Mouse (Mus musculus) embryonic facial prominence, embryonic 15.5 days (tissue): ENCODE measurements around the gene Slc22a12. TPM values are rescaled to one million over a fixed set of nuclear protein-coding genes. Genes with fewer than 3 reads are reported as not detected.

Source experiments
- ATAC-seq: fragments of 200-750 bp; cut with Nextera tagmentation; 2 replicates; pipeline ENCODE4 v1.8.0; 2017; ENCODE audit warnings: low read depth, moderate TSS enrichment; ENCODE audit not compliant: insufficient number of reproducible peaks, low FRiP score, low TSS enrichment
- H3K27ac ChIP-seq: fragments of 300-500 bp; sonication (generic); replicated peaks from 2 replicates; pipeline ENCODE4 v1.5.1; 2015; ENCODE audit warnings: mild to moderate bottlenecking, inconsistent platforms
- H3K27me3 ChIP-seq: fragments of 300-500 bp; sonication (generic); 2 replicates; pipeline ENCODE4 v1.6.1; 2015; ENCODE audit warnings: inconsistent platforms
- H3K36me3 ChIP-seq: fragments of 300-500 bp; sonication (generic); 2 replicates; pipeline ENCODE4 v1.6.1; 2015; ENCODE audit warnings: mild to moderate bottlenecking, inconsistent platforms
- H3K4me1 ChIP-seq: fragments of 300-500 bp; sonication (generic); 2 replicates; pipeline ENCODE4 v1.6.1; 2015; ENCODE audit warnings: inconsistent platforms
- H3K4me2 ChIP-seq: fragments of 300-500 bp; sonication (generic); replicated peaks from 2 replicates; pipeline ENCODE4 v1.6.1; 2015; ENCODE audit warnings: mild to moderate bottlenecking, inconsistent platforms
- H3K4me3 ChIP-seq: fragments of 300-500 bp; sonication (generic); replicated peaks from 2 replicates; pipeline ENCODE4 v1.5.1; 2015; ENCODE audit warnings: mild to moderate bottlenecking, inconsistent platforms
- H3K9ac ChIP-seq: fragments of 300-500 bp; sonication (generic); 2 replicates; pipeline ENCODE4 v1.6.1; 2015; ENCODE audit warnings: inconsistent platforms
- H3K9me3 ChIP-seq: fragments of 300-500 bp; sonication (generic); replicated peaks from 2 replicates; pipeline ENCODE4 v1.6.1; 2016; ENCODE audit warnings: inconsistent platforms
- WGBS: fragments of 180-500 bp; shearing (Covaris S2); methylation state at CpG from one replicate; pipeline ENCODE4 v1.1.7; 2015; 5-methylcytosine and 5-hydroxymethylcytosine counted together
- polyA plus RNA-seq: library from polyadenylated mRNA; unstranded; fragments of >200 nt; fragmentation: Nextera tagmentation; extraction: Ambion mirVana; gene quantifications from 2 replicates; pipeline ENCODE4 v1.2.1, GENCODE M21; 2015

The Slc22a12 gene
- polyA plus RNA-seq, 1 experiment from 2014 or later = not detected

GRCm38 (mm10) chr19:6540191-6540590 lies 2.6 kb downstream of the Slc22a12 start:
- no peak overlapping the region for H3K4me3 ChIP-seq
- no peak overlapping the region for H3K4me2 ChIP-seq
- no peaks in the 10 kb centered on the region for H3K9me3 ChIP-seq
- no peaks in the 10 kb centered on the region for H3K36me3 ChIP-seq
- WGBS = 65% methylated on average over 6 of the region's 6 CpGs
- H3K27me3 ChIP-seq = peaks cover 7% of the 10 kb centered on the region; the same call in 1 of the 2 replicates
- ATAC-seq = no peak
- no peak overlapping the region for H3K27ac ChIP-seq
- H3K4me1 ChIP-seq = no peaks in the 10 kb centered on the region
- no peak overlapping the region for H3K9ac ChIP-seq

GRCm38 (mm10) chr19:6539592-6539991 lies 3.2 kb downstream of the Slc22a12 start:
- Histone ChIP-seq H3K4me2 (no peak overlapping the region), H3K9ac (no peak overlapping the region), H3K4me1 (no peaks in the 10 kb centered on the region), H3K27ac (no peak overlapping the region), H3K36me3 (no peaks in the 10 kb centered on the region), H3K9me3 (no peaks in the 10 kb centered on the region), H3K4me3 (no peak overlapping the region), H3K27me3 (peaks cover 8% of the 10 kb centered on the region; the same call in 1 of the 2 replicates)
- no peak for ATAC-seq
- 80% methylated on average over 4 of the region's 4 CpGs for WGBS

GRCm38 (mm10) chr19:6538546-6538945 lies 4.3 kb downstream of the Slc22a12 start:
- Histone ChIP-seq H3K4me3 (no peak overlapping the region), H3K9ac (no peak overlapping the region), H3K4me1 (no peaks in the 10 kb centered on the region), H3K36me3 (no peaks in the 10 kb centered on the region), H3K9me3 (no peaks in the 10 kb centered on the region), H3K27ac (no peak overlapping the region), H3K4me2 (no peak overlapping the region), H3K27me3 (peaks cover 11% of the 10 kb centered on the region)
- 81% methylated on average over 6 of the region's 6 CpGs for WGBS
- no peak for ATAC-seq

- H3K4me2 ChIP-seq = no peak overlapping the region
- no peak overlapping the region for H3K9ac ChIP-seq
- no peaks in the 10 kb centered on the region for H3K36me3 ChIP-seq
- WGBS = 71% methylated on average over 8 of the region's 8 CpGs
- no peak overlapping the region for H3K4me3 ChIP-seq
- H3K4me1 ChIP-seq = peaks cover 3% of the 10 kb centered on the region; the same call in 1 of the 2 replicates
- H3K27me3 ChIP-seq = peaks cover 21% of the 10 kb centered on the region
- no peak for ATAC-seq
- no peak overlapping the region for H3K27ac ChIP-seq
- no peaks in the 10 kb centered on the region for H3K9me3 ChIP-seq
These were observed 5.3 kb downstream of the Slc22a12 start for GRCm38 (mm10) chr19:6537526-6537925.

- Histone ChIP-seq H3K36me3 (no peaks in the 10 kb centered on the region), H3K4me1 (peaks cover 12% of the 10 kb centered on the region), H3K9ac (no peak overlapping the region), H3K27ac (no peak overlapping the region), H3K4me3 (no peak overlapping the region), H3K4me2 (no peak overlapping the region), H3K27me3 (peaks cover 29% of the 10 kb centered on the region), H3K9me3 (no peaks in the 10 kb centered on the region)
- WGBS = 66% methylated on average over 6 of the region's 6 CpGs
- no peak for ATAC-seq
These were observed 6.1 kb downstream of the Slc22a12 start for GRCm38 (mm10) chr19:6536696-6537095.

GRCm38 (mm10) chr19:6536201-6536600 lies 6.6 kb downstream of the Slc22a12 start:
- H3K36me3 ChIP-seq = no peaks in the 10 kb centered on the region
- WGBS = 58% methylated on average over 3 of the region's 3 CpGs
- H3K4me3 ChIP-seq = no peak overlapping the region
- no peaks in the 10 kb centered on the region for H3K9me3 ChIP-seq
- H3K27ac ChIP-seq = no peak overlapping the region
- H3K9ac ChIP-seq = no peak overlapping the region
- H3K27me3 ChIP-seq = peaks cover 34% of the 10 kb centered on the region
- no peak for ATAC-seq
- peaks cover 17% of the 10 kb centered on the region for H3K4me1 ChIP-seq
- H3K4me2 ChIP-seq = no peak overlapping the region

- Histone ChIP-seq H3K36me3 (no peaks in the 10 kb centered on the region), H3K27ac (no peak overlapping the region), H3K27me3 (peaks cover 50% of the 10 kb centered on the region), H3K4me1 (peaks cover 21% of the 10 kb centered on the region), H3K9ac (no peak overlapping the region), H3K9me3 (no peaks in the 10 kb centered on the region), H3K4me2 (no peak overlapping the region), H3K4me3 (no peak overlapping the region)
- 56% methylated on average over 5 of the region's 5 CpGs for WGBS
- ATAC-seq = no peak
These were observed 8.8 kb downstream of the Slc22a12 start for GRCm38 (mm10) chr19:6534118-6534415.

- peaks cover 54% of the 10 kb centered on the region for H3K27me3 ChIP-seq
- ATAC-seq = no peak
- no peak overlapping the region for H3K27ac ChIP-seq
- no peak overlapping the region for H3K4me3 ChIP-seq
- H3K36me3 ChIP-seq = no peaks in the 10 kb centered on the region
- H3K4me1 ChIP-seq = peaks cover 21% of the 10 kb centered on the region
- H3K9me3 ChIP-seq = no peaks in the 10 kb centered on the region
- H3K4me2 ChIP-seq = no peak overlapping the region
- 73% methylated on average over 11 of the region's 11 CpGs for WGBS
- H3K9ac ChIP-seq = no peak overlapping the region
These were observed 9.3 kb downstream of the Slc22a12 start for GRCm38 (mm10) chr19:6533290-6534117.

- Histone ChIP-seq H3K9me3 (no peaks in the 10 kb centered on the region), H3K36me3 (no peaks in the 10 kb centered on the region), H3K27ac (no peak overlapping the region), H3K4me1 (peaks cover 21% of the 10 kb centered on the region), H3K9ac (no peak overlapping the region), H3K27me3 (peaks cover 54% of the 10 kb centered on the region), H3K4me2 (peak overlapping the region; percentile 88), H3K4me3 (peak overlapping the region; percentile 43; the same call in 1 of the 2 replicates)
- 7% methylated on average over 13 of the region's 13 CpGs for WGBS
- no peak for ATAC-seq
These were observed 10.2 kb downstream of the Slc22a12 start for GRCm38 (mm10) chr19:6532656-6533055.

- no peaks in the 10 kb centered on the region for H3K9me3 ChIP-seq
- H3K4me1 ChIP-seq = peaks cover 21% of the 10 kb centered on the region
- H3K9ac ChIP-seq = peak overlapping the region; percentile 16; the same call in 1 of the 2 replicates
- peak overlapping the region; percentile 88 for H3K4me2 ChIP-seq
- H3K4me3 ChIP-seq = peak overlapping the region; percentile 43
- no peaks in the 10 kb centered on the region for H3K36me3 ChIP-seq
- ATAC-seq = no peak
- 1% methylated on average over 36 of the region's 36 CpGs for WGBS
- H3K27ac ChIP-seq = no peak overlapping the region
- peaks cover 54% of the 10 kb centered on the region for H3K27me3 ChIP-seq
These were observed 10.9 kb downstream of the Slc22a12 start for GRCm38 (mm10) chr19:6531832-6532471.

GRCm38 (mm10) chr19:6531011-6531631 lies 11.7 kb downstream of the Slc22a12 start:
- Histone ChIP-seq H3K9ac (peak overlapping the region; percentile 16; the same call in 1 of the 2 replicates), H3K4me1 (peaks cover 21% of the 10 kb centered on the region), H3K9me3 (no peaks in the 10 kb centered on the region), H3K36me3 (no peaks in the 10 kb centered on the region), H3K4me3 (peak overlapping the region; percentile 43), H3K4me2 (peak overlapping the region; percentile 88), H3K27me3 (peaks cover 50% of the 10 kb centered on the region), H3K27ac (no peak overlapping the region)
- no peak for ATAC-seq
- 1% methylated on average over 55 of the region's 56 CpGs for WGBS
